Mouse (Mus musculus) heart, embryonic 14.5 days (tissue): ENCODE measurements around the gene Zfp869. TPM values are rescaled to one million over a fixed set of nuclear protein-coding genes. Genes with fewer than 3 reads are reported as not detected.
"Not testable (repeated sequence)": the region's sequence is repeated elsewhere in the genome, so short reads cannot be mapped to it uniquely, and the experiment has no call there.

Experiments
- ATAC-seq: fragments of 200-750 bp; cut with Nextera tagmentation; 2 replicates; pipeline ENCODE4 v1.8.0; 2017; ENCODE audit warnings: low read depth, moderate TSS enrichment; ENCODE audit not compliant: insufficient number of reproducible peaks, insufficient read depth, low FRiP score
- H3K27ac ChIP-seq, 2 experiments: fragments of 200-500 bp in 1 of 2; fragments of 300-500 bp in 1 of 2; sonication (generic) in 1 of 2; replicated peaks in 1 of 2; 2 replicates each; pipeline ENCODE4 v1.5.1; 2012 to 2014; ENCODE audit warnings: low read depth in 2 of 2, low read length in 2 of 2, control low read depth in 1 of 2, mild to moderate bottlenecking in 1 of 2, mixed read lengths in 1 of 2; ENCODE audit not compliant: control insufficient read depth in 1 of 2, insufficient read depth in 1 of 2
- H3K27me3 ChIP-seq: fragments of 300-500 bp; sonication (generic); 2 replicates; pipeline ENCODE4 v1.6.1; 2014; ENCODE audit warnings: mild to moderate bottlenecking, low read length, control low read depth; ENCODE audit not compliant: control insufficient read depth, insufficient read depth
- H3K36me3 ChIP-seq: fragments of 300-500 bp; sonication (generic); 2 replicates; pipeline ENCODE4 v1.6.1; 2014; ENCODE audit warnings: mild to moderate bottlenecking, control low read depth, low read length, mixed read lengths; ENCODE audit not compliant: control insufficient read depth, insufficient read depth
- H3K4me1 ChIP-seq, 2 experiments: fragments of 200-500 bp in 1 of 2; fragments of 300-500 bp in 1 of 2; sonication (generic) in 1 of 2; 2 replicates each; pipeline ENCODE4 v1.6.1; 2012 to 2014; ENCODE audit warnings: low read length in 2 of 2, control low read depth in 1 of 2, mixed read lengths in 1 of 2; ENCODE audit not compliant: control insufficient read depth in 2 of 2, insufficient read depth in 2 of 2
- H3K4me2 ChIP-seq: fragments of 300-500 bp; sonication (generic); 2 replicates; pipeline ENCODE4 v1.6.1; 2014; ENCODE audit warnings: mild to moderate bottlenecking, low read length
- H3K4me3 ChIP-seq, 2 experiments: fragments of 200-500 bp in 1 of 2; fragments of 300-500 bp in 1 of 2; sonication (generic) in 1 of 2; 2 replicates each; pipeline ENCODE4 v1.5.1; 2012 to 2014; ENCODE audit warnings: low read length in 2 of 2, mild to moderate bottlenecking in 2 of 2, control low read depth in 1 of 2, low read depth in 1 of 2, moderate library complexity in 1 of 2; ENCODE audit not compliant: control insufficient read depth in 1 of 2, insufficient read depth in 1 of 2
- H3K9ac ChIP-seq: fragments of 300-500 bp; sonication (generic); 2 replicates; pipeline ENCODE4 v1.6.1; 2014; ENCODE audit warnings: mild to moderate bottlenecking, low read length
- H3K9me3 ChIP-seq: fragments of 300-500 bp; sonication (generic); 2 replicates; pipeline ENCODE4 v1.6.1; 2016; ENCODE audit warnings: low read length, control low read depth; ENCODE audit not compliant: control insufficient read depth
- WGBS: fragments of 180-500 bp; shearing (Covaris S2); extraction: QIAGEN DNeasy Blood & Tissue Kit; methylation state at CpG from one replicate; pipeline ENCODE4 v1.1.7; 2014; 5-methylcytosine and 5-hydroxymethylcytosine counted together
- polyA plus RNA-seq: library from polyadenylated mRNA; unstranded; fragments of >200 nt; fragmentation: Nextera tagmentation; extraction: Ambion mirVana; gene quantifications from 2 replicates; pipeline ENCODE4 v1.2.1, GENCODE M21; 2014

The Zfp869 gene
- polyA plus RNA-seq = 19.9 and 20.8 TPM in 2 replicates

- H3K36me3 ChIP-seq = peaks cover 75% of the 10 kb centered on the region
Observed at GRCm38 (mm10) chr8:69710624-69711023, at the start of gene Zfp869. Gene Zfp869, minus strand, starts transcription at chr8:69710724.

GRCm38 (mm10) chr8:69758316-69758715, 47.8 kb upstream of the Zfp869 start:
- H3K4me3 ChIP-seq = no peak overlapping the region
- no peak for ATAC-seq
- no peak overlapping the region for H3K27ac ChIP-seq
- H3K27me3 ChIP-seq = no peaks in the 10 kb centered on the region
- no peak overlapping the region for H3K9ac ChIP-seq
- H3K4me2 ChIP-seq = no peak overlapping the region
- peaks cover 66% of the 10 kb centered on the region for H3K36me3 ChIP-seq
- WGBS = 95% methylated on average over 5 of the region's 5 CpGs
- H3K4me1 ChIP-seq = no peaks in the 10 kb centered on the region
- no peaks in the 10 kb centered on the region for H3K9me3 ChIP-seq

More at GRCm38 (mm10) chr8:69710624-69711023, at the start of gene Zfp869:
- H3K27ac ChIP-seq, H3K9me3 ChIP-seq, H3K4me2 ChIP-seq, H3K27me3 ChIP-seq, ATAC-seq, H3K9ac ChIP-seq, H3K4me3 ChIP-seq: not testable (repeated sequence)
- 96% methylated on average over 8 of the region's 10 CpGs for WGBS
- peaks cover 4 to 10% of the 10 kb centered on the region in 2 experiments for H3K4me1 ChIP-seq

GRCm38 (mm10) chr8:69752437-69752836, 41.9 kb upstream of the Zfp869 start:
- WGBS = 83% methylated on average over 2 of the region's 2 CpGs
- Histone ChIP-seq H3K36me3 (peaks cover 29% of the 10 kb centered on the region), H3K4me3 (no peak overlapping the region), H3K4me2 (no peak overlapping the region), H3K9ac (no peak overlapping the region), H3K27ac (no peak overlapping the region), H3K27me3 (no peaks in the 10 kb centered on the region), H3K9me3 (no peaks in the 10 kb centered on the region), H3K4me1 (peaks cover 5 to 8% of the 10 kb centered on the region in 2 experiments; a peak in 3 of 4 replicates)
- ATAC-seq = no peak

- no peaks in the 10 kb centered on the region for H3K9me3 ChIP-seq
- H3K27ac ChIP-seq = peak within 1 kb of the TSS; percentile 99
- peaks cover 5 to 8% of the 10 kb centered on the region in 2 experiments; a peak in 3 of 4 replicates for H3K4me1 ChIP-seq
- H3K9ac ChIP-seq = peak within 1 kb of the TSS; percentile 92
- ATAC-seq = peak; percentile 98
- 2% methylated on average over 48 of the region's 48 CpGs for WGBS
- H3K27me3 ChIP-seq = no peaks in the 10 kb centered on the region
- H3K36me3 ChIP-seq = peaks cover 16% of the 10 kb centered on the region; the same call in 1 of the 2 replicates
- H3K4me2 ChIP-seq = peak within 1 kb of the TSS; percentile 68
- peak within 1 kb of the TSS; percentile 66 to 97 for H3K4me3 ChIP-seq
Observed at GRCm38 (mm10) chr8:69749544-69750454, 39.3 kb upstream of the Zfp869 start, which contains the start of gene Zfp963. Gene Zfp963, minus strand, starts transcription at chr8:69749970.

- H3K9ac ChIP-seq = no peak overlapping the region
- no peak for ATAC-seq
Observed at GRCm38 (mm10) chr8:69741231-69741630, 30.7 kb upstream of the Zfp869 start.

GRCm38 (mm10) chr8:69740763-69741162, 30.2 kb upstream of the Zfp869 start:
- Histone ChIP-seq H3K4me1 (no peaks in the 10 kb centered on the region), H3K27ac (no peak overlapping the region), H3K36me3 (peaks cover 29% of the 10 kb centered on the region), H3K4me3 (no peak overlapping the region), H3K4me2 (no peak overlapping the region), H3K27me3 (no peaks in the 10 kb centered on the region), H3K9me3 (no peaks in the 10 kb centered on the region), H3K9ac (no peak overlapping the region)
- WGBS = 80% methylated on average over 6 of the region's 6 CpGs
- ATAC-seq = no peak

More at GRCm38 (mm10) chr8:69741231-69741630, 30.7 kb upstream of the Zfp869 start:
- Histone ChIP-seq H3K4me3 (no peak overlapping the region), H3K36me3 (peaks cover 29% of the 10 kb centered on the region), H3K9me3 (no peaks in the 10 kb centered on the region), H3K4me2 (no peak overlapping the region), H3K27ac (no peak overlapping the region), H3K4me1 (no peaks in the 10 kb centered on the region), H3K27me3 (no peaks in the 10 kb centered on the region)
- 79% methylated on average over 2 of the region's 2 CpGs for WGBS

- H3K4me1 ChIP-seq = no peaks in the 10 kb centered on the region
- WGBS = 50% methylated on average over 1 of the region's 1 CpGs
- ATAC-seq = no peak
- H3K27me3 ChIP-seq = no peaks in the 10 kb centered on the region
- H3K4me3 ChIP-seq = no peak overlapping the region
- H3K9me3 ChIP-seq = no peaks in the 10 kb centered on the region
- H3K36me3 ChIP-seq = no peaks in the 10 kb centered on the region
- no peak overlapping the region for H3K4me2 ChIP-seq
- H3K9ac ChIP-seq = no peak overlapping the region
- no peak overlapping the region for H3K27ac ChIP-seq
Observed at GRCm38 (mm10) chr8:69735495-69735894, 25.0 kb upstream of the Zfp869 start.
